Mouse (Mus musculus) spleen, adult 2 months (tissue): ENCODE results near the gene Smad6.

Source experiments
- CTCF ChIP-seq: fragments of 200-500 bp; IDR thresholded peaks from 2 replicates; pipeline ENCODE4 v1.5.1; 2011; ENCODE audit warnings: mild to moderate bottlenecking, inconsistent platforms; ENCODE audit not compliant: insufficient read depth, insufficient read length, insufficient replicate concordance; ENCODE audit errors: extremely low read depth
- POLR2A ChIP-seq: fragments of 200-500 bp; IDR thresholded peaks from 2 replicates; pipeline ENCODE4 v1.6.1; 2011; ENCODE audit warnings: low read depth, low read length, inconsistent platforms

GRCm38 (mm10) chr9:63919001-63919555 is 102.8 kb downstream of the Smad6 start:
- TF ChIP-seq CTCF (no peak), POLR2A (no peak)
